Mouse (Mus musculus): ENCODE results near the gene Adgrf3. TPM values are rescaled to one million over a fixed set of nuclear protein-coding genes. Genes with fewer than 3 reads are reported as not detected.

The Adgrf3 gene
- polyA plus RNA-seq, 1 experiment: not detected

DNA sequence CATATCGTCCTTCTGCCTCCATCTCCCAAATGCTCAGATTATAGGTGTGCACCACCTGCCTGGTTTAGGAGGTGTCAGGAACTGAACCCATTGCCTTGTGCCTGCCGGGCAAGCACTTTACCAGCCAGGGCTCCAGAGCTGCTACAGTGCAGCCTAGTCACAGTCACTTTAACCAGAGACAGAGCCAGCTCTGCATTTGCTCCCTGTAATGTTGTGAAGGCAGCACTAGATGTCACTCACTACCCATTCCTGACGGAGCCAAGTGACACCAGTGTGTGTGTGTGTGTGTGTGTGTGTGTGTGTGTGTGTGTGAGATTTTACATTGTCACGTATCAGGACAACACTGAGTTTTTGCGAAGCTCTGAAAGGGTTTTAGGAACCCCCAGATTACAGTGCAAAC, 4.0 kb downstream of the Adgrf3 start:
- DNase-seq (ENCODE audit: low read depth): peak; percentile 79
- no peak for TF ChIP-seq POLR2A (IDR thresholded peaks at IDR 0.05; ENCODE audit: borderline replicate concordance, extremely low read depth, insufficient read depth, insufficient read length, poor library complexity, severe bottlenecking)
- TF ChIP-seq CTCF (IDR thresholded peaks at IDR 0.05; ENCODE audit: borderline replicate concordance, extremely low read depth, insufficient read depth, insufficient read length): peak; percentile 64; the same call in 1 of the 2 replicates

DNA sequence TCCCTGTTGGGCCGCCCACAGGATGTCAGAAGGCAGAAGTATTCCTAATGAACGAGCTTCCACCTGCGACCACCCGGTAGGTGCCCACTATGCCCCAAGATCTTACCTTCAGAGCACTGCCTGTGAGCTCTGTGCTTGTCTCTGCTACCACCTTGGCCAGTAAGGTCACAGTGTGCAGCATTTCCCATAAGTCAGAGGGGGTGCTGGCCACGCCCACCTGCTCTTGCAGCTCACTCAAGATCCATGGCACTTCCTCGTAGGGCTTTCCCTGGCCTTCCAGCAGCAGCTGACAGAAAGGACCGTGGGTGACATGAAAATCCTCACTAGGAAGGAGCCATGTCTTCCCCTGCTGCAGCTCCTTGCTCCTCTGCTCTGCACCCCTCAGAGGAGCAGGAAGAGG, 7.3 kb downstream of the Adgrf3 start:
- TF ChIP-seq CTCF (IDR thresholded peaks at IDR 0.05; ENCODE audit: borderline replicate concordance, extremely low read depth, insufficient read depth, insufficient read length) (no peak), POLR2A (IDR thresholded peaks at IDR 0.05; ENCODE audit: borderline replicate concordance, extremely low read depth, insufficient read depth, insufficient read length, poor library complexity, severe bottlenecking) (no peak)
- no peak for DNase-seq (ENCODE audit: low read depth)

DNA sequence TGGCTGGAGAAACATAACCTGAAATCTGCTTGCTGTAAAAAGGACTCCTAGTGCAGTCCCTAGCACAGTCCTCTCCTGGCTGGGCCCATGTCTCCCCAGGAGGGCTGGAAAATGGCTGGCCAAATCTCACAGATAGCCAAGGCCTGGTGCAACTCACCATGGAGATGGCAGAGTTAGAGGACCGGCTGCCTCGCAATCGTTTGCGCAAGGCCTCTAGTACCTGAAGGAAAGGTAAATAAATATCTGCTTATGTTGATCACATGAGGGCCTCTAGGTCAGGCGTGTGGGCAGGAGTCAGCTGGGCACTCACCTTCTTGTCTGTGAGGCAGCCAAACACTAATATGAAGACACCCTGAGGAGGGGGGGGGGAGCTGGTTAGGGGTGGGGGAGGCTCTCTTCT, 10.2 kb downstream of the Adgrf3 start:
- TF ChIP-seq POLR2A (IDR thresholded peaks at IDR 0.05; ENCODE audit: borderline replicate concordance, extremely low read depth, insufficient read depth, insufficient read length, poor library complexity, severe bottlenecking) (no peak), CTCF (IDR thresholded peaks at IDR 0.05; ENCODE audit: borderline replicate concordance, extremely low read depth, insufficient read depth, insufficient read length) (no peak)
- DNase-seq (ENCODE audit: low read depth): no peak

DNA sequence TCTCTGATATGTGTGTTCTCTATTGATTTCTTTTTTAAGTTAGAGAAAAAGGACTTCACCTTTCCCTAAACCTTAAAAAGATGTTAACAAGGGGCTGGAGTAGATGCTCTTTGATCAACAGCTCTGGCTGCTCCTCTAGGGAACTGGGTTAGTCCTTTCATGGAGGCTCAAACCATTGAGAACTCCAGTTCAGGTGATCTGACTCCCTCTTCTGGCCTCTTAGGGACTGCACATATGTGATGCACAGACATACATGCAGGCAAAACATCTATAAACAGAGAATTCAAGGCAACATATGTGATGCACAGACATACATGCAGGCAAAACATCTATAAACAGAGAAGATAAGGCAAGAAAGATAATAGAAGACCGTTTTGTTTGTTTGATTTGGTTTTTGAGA, 13.1 kb downstream of the Adgrf3 start:
- TF ChIP-seq POLR2A (IDR thresholded peaks at IDR 0.05; ENCODE audit: borderline replicate concordance, extremely low read depth, insufficient read depth, insufficient read length, poor library complexity, severe bottlenecking): no peak
- no peak for TF ChIP-seq CTCF (IDR thresholded peaks at IDR 0.05; ENCODE audit: borderline replicate concordance, extremely low read depth, insufficient read depth, insufficient read length)
- no peak for DNase-seq (ENCODE audit: low read depth)

DNA sequence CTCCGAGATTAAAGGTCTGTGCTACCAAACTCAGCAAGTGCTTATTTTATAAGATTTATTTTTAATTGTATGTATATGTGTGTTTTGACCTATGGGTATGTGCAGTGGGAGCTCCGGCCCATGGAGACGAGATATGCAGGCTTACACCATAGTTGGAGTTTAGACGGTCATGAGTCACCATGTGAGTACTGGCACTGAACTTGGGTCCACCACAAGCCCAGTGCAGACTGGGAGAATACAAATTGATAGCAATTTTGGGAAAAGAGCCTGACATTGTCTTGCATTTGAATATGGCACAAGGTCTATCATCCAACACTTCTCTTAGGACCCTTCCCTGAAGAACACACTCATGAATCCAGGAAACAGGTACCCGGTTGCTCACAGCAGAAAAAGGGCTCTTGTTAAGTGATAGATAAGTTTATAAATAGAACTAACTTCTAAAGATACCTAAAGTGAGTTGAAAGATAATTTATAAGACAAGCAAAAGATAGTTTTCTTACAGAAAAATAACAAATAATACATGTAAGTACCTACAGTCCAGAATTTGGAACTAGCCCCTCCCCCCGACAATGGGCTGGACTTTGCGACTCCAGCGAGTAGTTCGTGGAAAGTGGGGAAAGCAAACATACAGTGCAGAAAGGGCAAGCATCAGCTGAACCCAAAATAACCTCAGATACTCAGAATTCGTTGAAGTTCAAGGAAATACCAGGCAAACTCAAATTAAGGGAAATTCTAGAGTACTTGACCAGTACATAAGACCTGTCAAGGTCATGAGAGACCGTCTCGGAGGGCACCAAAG, 17.6 kb downstream of the Adgrf3 start:
- TF ChIP-seq POLR2A (IDR thresholded peaks at IDR 0.05; ENCODE audit: borderline replicate concordance, extremely low read depth, insufficient read depth, insufficient read length, poor library complexity, severe bottlenecking) (no peak), CTCF (IDR thresholded peaks at IDR 0.05; ENCODE audit: borderline replicate concordance, extremely low read depth, insufficient read depth, insufficient read length) (no peak)

DNA sequence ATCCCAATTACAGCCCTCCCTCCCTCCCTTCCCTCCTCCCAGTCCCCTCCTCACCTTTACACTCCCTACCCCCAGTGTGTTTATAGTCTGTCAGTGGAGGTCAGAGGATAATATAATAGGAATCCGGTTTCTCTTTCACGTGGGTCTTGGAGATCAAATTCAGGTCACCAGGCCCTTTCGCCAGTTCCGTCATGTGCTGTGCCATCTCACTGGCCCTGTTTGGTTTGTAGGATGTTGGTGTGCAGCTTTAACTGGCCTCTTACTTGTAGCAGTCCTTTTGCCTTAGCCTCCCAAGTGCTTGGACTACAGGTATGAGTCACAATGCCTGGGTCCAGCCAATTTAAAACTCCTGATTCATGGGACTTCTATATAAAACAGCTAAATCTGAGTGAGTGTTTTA, 29.7 kb downstream of the Adgrf3 start:
- TF ChIP-seq POLR2A (IDR thresholded peaks at IDR 0.05; ENCODE audit: borderline replicate concordance, extremely low read depth, insufficient read depth, insufficient read length, poor library complexity, severe bottlenecking): no peak
- no peak for TF ChIP-seq CTCF (IDR thresholded peaks at IDR 0.05; ENCODE audit: borderline replicate concordance, extremely low read depth, insufficient read depth, insufficient read length)
- no peak for DNase-seq (ENCODE audit: low read depth)

More for the DNA sequence above, 17.6 kb downstream of the Adgrf3 start:
- DNase-seq (ENCODE audit: low read depth): no peak

DNA sequence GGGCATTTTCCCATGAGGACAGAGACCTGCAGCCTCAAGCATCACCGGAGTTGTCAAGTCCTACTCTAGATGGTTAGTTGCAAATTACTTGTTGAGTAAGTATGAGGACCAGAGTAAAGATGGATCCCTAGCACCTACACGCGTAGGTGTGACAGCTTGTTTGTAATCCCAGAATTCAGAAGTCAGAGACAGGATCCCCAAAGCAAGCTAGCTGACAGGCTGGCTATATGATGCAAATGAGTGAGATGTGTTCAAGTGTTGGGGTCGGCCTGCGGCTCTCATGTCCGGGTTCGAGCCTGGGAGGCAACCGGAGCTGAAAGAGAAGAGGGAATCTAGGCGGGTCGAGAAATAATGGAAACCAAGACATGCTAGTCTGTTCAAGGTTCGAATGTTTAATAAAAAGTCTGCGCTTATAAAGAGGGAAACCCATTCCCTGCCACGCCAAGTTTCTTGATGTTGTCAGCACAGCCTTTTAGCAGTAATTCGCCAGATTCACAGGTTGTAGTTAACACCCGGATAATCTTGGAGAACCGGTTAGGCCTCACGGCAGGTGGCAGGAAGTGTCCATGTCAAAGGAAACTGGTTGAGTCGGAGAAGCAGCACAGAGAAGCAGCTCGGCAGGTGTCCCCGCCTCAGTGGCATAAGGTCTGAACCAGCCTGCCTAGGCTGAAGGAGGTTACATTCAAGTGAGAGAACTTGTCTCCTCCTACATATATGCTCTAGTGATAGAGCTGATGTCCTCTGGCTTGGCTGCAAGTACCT, 32.4 kb downstream of the Adgrf3 start:
- TF ChIP-seq POLR2A (IDR thresholded peaks at IDR 0.05; ENCODE audit: borderline replicate concordance, extremely low read depth, insufficient read depth, insufficient read length, poor library complexity, severe bottlenecking) (no peak), CTCF (IDR thresholded peaks at IDR 0.05; ENCODE audit: borderline replicate concordance, extremely low read depth, insufficient read depth, insufficient read length) (no peak)
- DNase-seq (ENCODE audit: low read depth): no peak

DNA sequence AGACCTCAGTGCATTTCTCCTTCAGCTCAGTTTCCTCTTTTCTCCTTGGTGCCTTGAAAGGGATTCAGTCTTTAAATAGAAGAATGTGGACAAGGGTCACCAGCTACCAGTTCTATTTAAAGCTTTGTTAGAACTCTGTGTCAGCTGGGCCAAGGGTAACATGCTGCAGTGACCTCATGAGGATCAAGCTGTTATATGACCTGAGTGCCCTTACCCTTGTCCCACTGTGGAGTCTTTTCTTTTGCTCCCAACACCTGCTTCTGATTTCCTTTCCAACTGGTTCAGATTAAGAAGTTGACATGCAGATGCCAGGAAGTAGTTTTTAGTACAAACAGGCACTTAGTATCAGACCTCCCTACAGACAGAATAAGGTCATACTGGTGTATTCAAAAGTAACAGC, 33.4 kb downstream of the Adgrf3 start:
- TF ChIP-seq POLR2A (IDR thresholded peaks at IDR 0.05; ENCODE audit: borderline replicate concordance, extremely low read depth, insufficient read depth, insufficient read length, poor library complexity, severe bottlenecking) (no peak), CTCF (IDR thresholded peaks at IDR 0.05; ENCODE audit: borderline replicate concordance, extremely low read depth, insufficient read depth, insufficient read length) (no peak)
- DNase-seq (ENCODE audit: low read depth): peak; percentile 6

DNA sequence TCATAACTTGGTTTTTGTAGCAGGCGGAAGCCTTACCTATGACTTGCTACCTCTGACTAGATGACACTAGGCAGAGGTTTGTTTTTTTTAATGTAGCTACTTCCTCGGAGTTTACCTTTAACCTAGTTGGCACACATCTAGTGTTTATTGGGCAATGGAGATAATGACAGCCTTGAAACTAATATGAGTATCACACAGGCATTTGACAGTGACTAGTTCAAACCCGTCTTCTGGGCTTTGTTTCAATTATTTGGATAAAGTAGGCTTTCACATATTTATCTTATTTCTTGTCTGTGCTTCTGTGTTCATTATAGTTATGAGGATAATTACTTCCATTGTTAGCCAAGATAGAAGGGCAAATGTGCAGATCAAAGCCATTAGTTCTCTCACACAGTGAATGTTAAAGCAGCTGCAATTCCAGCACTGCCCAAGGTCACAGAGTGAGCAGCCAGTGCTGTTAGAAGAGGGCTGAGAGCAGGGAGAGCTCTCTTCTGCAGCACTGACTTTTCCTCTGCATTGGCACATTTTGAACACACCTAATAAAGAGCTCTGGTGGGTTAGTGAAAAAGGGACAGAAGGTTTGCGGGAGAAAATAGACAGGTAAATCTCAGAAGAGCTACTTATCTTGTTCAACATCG, 35.1 kb downstream of the Adgrf3 start:
- TF ChIP-seq CTCF (IDR thresholded peaks at IDR 0.05; ENCODE audit: borderline replicate concordance, extremely low read depth, insufficient read depth, insufficient read length): no peak
- no peak for TF ChIP-seq POLR2A (IDR thresholded peaks at IDR 0.05; ENCODE audit: borderline replicate concordance, extremely low read depth, insufficient read depth, insufficient read length, poor library complexity, severe bottlenecking)
- DNase-seq (ENCODE audit: low read depth): no peak

DNA sequence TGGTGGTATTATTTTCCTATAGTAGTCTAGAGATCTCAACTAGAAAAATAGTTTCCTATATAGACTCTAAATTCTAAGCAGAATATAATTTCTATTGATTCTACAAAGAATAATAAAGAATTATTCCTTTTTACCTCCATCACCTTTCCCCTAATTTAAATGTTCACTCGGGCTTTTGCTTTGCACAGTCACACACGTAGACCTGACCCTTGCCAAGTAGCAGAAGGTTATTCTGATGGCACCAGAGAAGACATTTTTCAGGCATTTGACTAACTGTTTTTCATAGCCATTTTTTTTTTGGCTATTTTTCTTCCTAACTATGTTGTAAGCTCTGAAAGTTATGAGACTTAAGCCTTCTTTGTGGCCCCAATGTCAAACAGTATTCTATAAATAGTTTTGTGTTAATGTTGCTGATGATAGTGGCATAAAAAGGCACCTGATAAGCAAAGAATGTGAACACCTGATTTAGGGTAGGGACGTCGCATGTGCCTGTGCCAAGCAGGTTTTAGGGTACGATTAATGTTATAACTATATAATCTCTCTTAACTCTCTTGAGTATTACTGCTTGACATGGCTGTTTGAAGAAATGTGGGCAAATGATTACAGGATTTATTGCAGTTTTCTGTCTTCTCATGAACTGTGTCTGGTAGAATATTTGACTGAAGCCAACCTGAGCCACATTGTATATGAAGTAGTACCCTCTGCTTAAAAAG, 40.1 kb downstream of the Adgrf3 start:
- no peak for DNase-seq (ENCODE audit: low read depth)

DNA sequence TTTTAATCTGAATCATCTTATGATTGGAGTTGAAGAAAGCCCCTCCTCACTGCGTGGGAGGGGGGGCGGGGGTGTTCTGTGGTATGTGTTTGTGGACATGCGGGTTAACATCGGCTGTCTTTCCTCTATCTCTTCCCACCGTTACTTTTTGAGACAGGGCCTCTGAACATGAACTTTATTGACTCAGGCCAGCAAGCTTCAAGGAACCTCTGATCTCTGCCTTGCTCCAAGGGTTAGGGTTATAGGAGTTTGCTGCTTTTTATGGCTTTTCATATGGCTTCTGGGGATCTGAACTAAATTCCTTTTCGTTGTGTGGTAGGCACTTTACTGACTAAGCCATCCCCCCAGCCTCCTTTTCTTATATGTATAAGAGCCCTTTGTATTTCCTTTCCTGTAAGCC, 43.2 kb downstream of the Adgrf3 start:
- no peak for TF ChIP-seq CTCF (IDR thresholded peaks at IDR 0.05; ENCODE audit: borderline replicate concordance, extremely low read depth, insufficient read depth, insufficient read length)
- TF ChIP-seq POLR2A (IDR thresholded peaks at IDR 0.05; ENCODE audit: borderline replicate concordance, extremely low read depth, insufficient read depth, insufficient read length, poor library complexity, severe bottlenecking): no peak
- DNase-seq (ENCODE audit: low read depth): no peak

More for the DNA sequence above, 40.1 kb downstream of the Adgrf3 start:
- TF ChIP-seq CTCF (IDR thresholded peaks at IDR 0.05; ENCODE audit: borderline replicate concordance, extremely low read depth, insufficient read depth, insufficient read length) (no peak), POLR2A (IDR thresholded peaks at IDR 0.05; ENCODE audit: borderline replicate concordance, extremely low read depth, insufficient read depth, insufficient read length, poor library complexity, severe bottlenecking) (no peak)

Data from brain, embryonic 14.5 days (tissue).